Mouse (Mus musculus) embryonic facial prominence, embryonic 14.5 days (tissue): ENCODE measurements around the gene Wdr76. TPM values are rescaled to one million over a fixed set of nuclear protein-coding genes. Genes with fewer than 3 reads are reported as not detected.
A peak's percentile ranks its signal among the peaks of the same experiment; 100 is the strongest.

Source experiments
- ATAC-seq: fragments of 200-750 bp; cut with Nextera tagmentation; 2 replicates; pipeline ENCODE4 v1.8.0; 2017; ENCODE audit warnings: low read depth, moderate number of reproducible peaks, moderate TSS enrichment
- DNase-seq: peaks from one replicate; pipeline ENCODE4 v3.0.0-alpha.2; 2015; ENCODE audit warnings: low spot score
- H3K27ac ChIP-seq: fragments of 300-500 bp; sonication (generic); replicated peaks from 2 replicates; pipeline ENCODE4 v1.5.1; 2014; ENCODE audit warnings: low read depth, mild to moderate bottlenecking, low read length, moderate library complexity
- H3K27me3 ChIP-seq: fragments of 300-500 bp; sonication (generic); replicated peaks from 2 replicates; pipeline ENCODE4 v1.6.1; 2014; ENCODE audit warnings: low read length; ENCODE audit not compliant: control insufficient read depth, insufficient read depth
- H3K36me3 ChIP-seq: fragments of 300-500 bp; sonication (generic); 2 replicates; pipeline ENCODE4 v1.6.1; 2014; ENCODE audit warnings: low read length, mixed read lengths; ENCODE audit not compliant: control insufficient read depth, insufficient read depth
- H3K4me1 ChIP-seq: fragments of 300-500 bp; sonication (generic); 2 replicates; pipeline ENCODE4 v1.6.1; 2014; ENCODE audit warnings: antibody characterized with exemption, low read length; ENCODE audit not compliant: control insufficient read depth, insufficient read depth
- H3K4me2 ChIP-seq: fragments of 300-500 bp; sonication (generic); 2 replicates; pipeline ENCODE4 v1.6.1; 2014; ENCODE audit warnings: low read depth, mild to moderate bottlenecking, low read length, moderate library complexity, mixed read lengths
- H3K4me3 ChIP-seq: fragments of 300-500 bp; sonication (generic); 2 replicates; pipeline ENCODE4 v1.5.1; 2014; ENCODE audit warnings: low read depth, mild to moderate bottlenecking, low read length
- H3K9ac ChIP-seq: fragments of 300-500 bp; sonication (generic); 2 replicates; pipeline ENCODE4 v1.6.1; 2014; ENCODE audit warnings: low read depth, mild to moderate bottlenecking, low read length, moderate library complexity, mixed read lengths
- H3K9me3 ChIP-seq: fragments of 300-500 bp; sonication (generic); 2 replicates; pipeline ENCODE4 v1.6.1; 2016; ENCODE audit warnings: low read length; ENCODE audit not compliant: control insufficient read depth
- WGBS: fragments of 180-500 bp; shearing (Covaris S2); extraction: QIAGEN DNeasy Blood & Tissue Kit; methylation state at CpG from one replicate; pipeline ENCODE4 v1.1.7; 2014; 5-methylcytosine and 5-hydroxymethylcytosine counted together
- polyA plus RNA-seq: library from polyadenylated mRNA; unstranded; fragments of >200 nt; fragmentation: Nextera tagmentation; extraction: Ambion mirVana; gene quantifications from 2 replicates; pipeline ENCODE4 v1.2.1, GENCODE M21; 2014

Gene Wdr76
- polyA plus RNA-seq, 1 experiment from 2014 or later, result 5.3 TPM

- Histone ChIP-seq H3K27me3 (no peaks in the 10 kb centered on the region), H3K4me2 (no peak overlapping the region), H3K36me3 (no peaks in the 10 kb centered on the region), H3K9me3 (no peaks in the 10 kb centered on the region), H3K4me1 (peaks cover 4% of the 10 kb centered on the region), H3K4me3 (no peak overlapping the region), H3K9ac (no peak overlapping the region), H3K27ac (no peak overlapping the region)
- no peak for DNase-seq
- ATAC-seq, result no peak
- WGBS, result 79% methylated on average over 13 of the region's 13 CpGs
Measured at GRCm38 (mm10) chr2:121582809-121583376, 76.4 kb downstream of the Wdr76 start.

GRCm38 (mm10) chr2:121583468-121584116 is 77.1 kb downstream of the Wdr76 start:
- H3K4me2 ChIP-seq, result no peak overlapping the region
- peak; percentile 40 for DNase-seq
- no peaks in the 10 kb centered on the region for H3K36me3 ChIP-seq
- H3K9ac ChIP-seq, result no peak overlapping the region
- no peaks in the 10 kb centered on the region for H3K9me3 ChIP-seq
- peaks cover 10% of the 10 kb centered on the region for H3K4me1 ChIP-seq
- ATAC-seq, result no peak
- no peaks in the 10 kb centered on the region for H3K27me3 ChIP-seq
- no peak overlapping the region for H3K27ac ChIP-seq
- no peak overlapping the region for H3K4me3 ChIP-seq
- WGBS, result 56% methylated on average over 13 of the region's 13 CpGs

GRCm38 (mm10) chr2:121584705-121585104 is 78.2 kb downstream of the Wdr76 start:
- H3K4me3 ChIP-seq, result no peak overlapping the region
- H3K27me3 ChIP-seq, result no peaks in the 10 kb centered on the region
- DNase-seq (no peak), ATAC-seq (no peak)
- H3K27ac ChIP-seq, result no peak overlapping the region
- no peak overlapping the region for H3K9ac ChIP-seq
- 63% methylated on average over 5 of the region's 5 CpGs for WGBS
- no peaks in the 10 kb centered on the region for H3K9me3 ChIP-seq
- no peak overlapping the region for H3K4me2 ChIP-seq
- H3K4me1 ChIP-seq, result peaks cover 13% of the 10 kb centered on the region
- H3K36me3 ChIP-seq, result no peaks in the 10 kb centered on the region

- H3K4me3 ChIP-seq, result no peak overlapping the region
- WGBS, result 20% methylated on average over 12 of the region's 12 CpGs
- no peaks in the 10 kb centered on the region for H3K27me3 ChIP-seq
- DNase-seq (peak; percentile 81), ATAC-seq (peak; percentile 82)
- H3K9me3 ChIP-seq, result no peaks in the 10 kb centered on the region
- no peak overlapping the region; the same call in 1 of the 2 replicates for H3K4me2 ChIP-seq
- no peaks in the 10 kb centered on the region for H3K36me3 ChIP-seq
- peaks cover 13% of the 10 kb centered on the region for H3K4me1 ChIP-seq
- H3K27ac ChIP-seq, result no peak overlapping the region
- peak overlapping the region; percentile 28; the same call in 1 of the 2 replicates for H3K9ac ChIP-seq
Measured at GRCm38 (mm10) chr2:121587523-121588308, 81.2 kb downstream of the Wdr76 start.

GRCm38 (mm10) chr2:121588309-121588694 is 81.8 kb downstream of the Wdr76 start:
- Histone ChIP-seq H3K4me1 (peaks cover 13% of the 10 kb centered on the region), H3K9ac (no peak overlapping the region; the same call in 1 of the 2 replicates), H3K36me3 (no peaks in the 10 kb centered on the region), H3K4me2 (no peak overlapping the region; the same call in 1 of the 2 replicates), H3K4me3 (no peak overlapping the region), H3K9me3 (no peaks in the 10 kb centered on the region), H3K27me3 (no peaks in the 10 kb centered on the region), H3K27ac (no peak overlapping the region)
- ATAC-seq, result peak; percentile 74
- peak; percentile 68 for DNase-seq
- WGBS, result 21% methylated on average over 4 of the region's 4 CpGs

GRCm38 (mm10) chr2:121594131-121594530 is 87.6 kb downstream of the Wdr76 start:
- H3K4me2 ChIP-seq, result no peak overlapping the region
- no peaks in the 10 kb centered on the region; the same call in 1 of the 2 replicates for H3K27me3 ChIP-seq
- no peak overlapping the region for H3K9ac ChIP-seq
- peaks cover 6% of the 10 kb centered on the region for H3K4me1 ChIP-seq
- H3K4me3 ChIP-seq, result no peak overlapping the region
- 42% methylated on average over 3 of the region's 3 CpGs for WGBS
- DNase-seq, result peak; percentile 26
- H3K9me3 ChIP-seq, result no peaks in the 10 kb centered on the region
- no peak; the same call in 1 of the 2 replicates for ATAC-seq
- no peaks in the 10 kb centered on the region for H3K36me3 ChIP-seq
- no peak overlapping the region for H3K27ac ChIP-seq

Other genes with a start within 250 kb of the Wdr76 start
- gene Trp53bp1, start 235.3 kb upstream of the Wdr76 start, polyA plus RNA-seq, result 50.3 and 60.5 TPM in 2 replicates
- gene Map1a, start 217.1 kb upstream of the Wdr76 start, polyA plus RNA-seq, result 10.9 and 15.8 TPM in 2 replicates
- 7.6 and 9.8 TPM in 2 replicates for gene Ppip5k1, start 151.3 kb upstream of the Wdr76 start, polyA plus RNA-seq
- 21.7 and 31.2 TPM in 2 replicates for gene Ckmt1, start 149.0 kb upstream of the Wdr76 start, polyA plus RNA-seq
- 0.04 and 0.07 TPM in 2 replicates for gene Strc, start 119.6 kb upstream of the Wdr76 start, polyA plus RNA-seq
- gene Pdia3, start 92.9 kb upstream of the Wdr76 start, polyA plus RNA-seq, result 572 and 576 TPM in 2 replicates
- gene Catsper2, start 92.9 kb upstream of the Wdr76 start, polyA plus RNA-seq, result 1.7 and 2.1 TPM in 2 replicates
- gene Ell3, start 62.4 kb upstream of the Wdr76 start, polyA plus RNA-seq, result 19.6 and 19.7 TPM in 2 replicates
- 639 and 673 TPM in 2 replicates for gene Serf2, start 57.5 kb upstream of the Wdr76 start, polyA plus RNA-seq
- gene Hypk, start 53.4 kb upstream of the Wdr76 start, polyA plus RNA-seq, result 92.5 and 92.9 TPM in 2 replicates
- gene Serinc4, start 49.9 kb upstream of the Wdr76 start, polyA plus RNA-seq, result 0.24 and 0.32 TPM in 2 replicates
- gene Mfap1b, start 32.7 kb upstream of the Wdr76 start, polyA plus RNA-seq, result 52.4 and 56.7 TPM in 2 replicates
- 21.9 and 23.3 TPM in 2 replicates for gene Mfap1a, start 58 bp upstream of the Wdr76 start, polyA plus RNA-seq